In genomic region chr11:96984903-96985302, GRCm38 (mm10) we compare ENCODE assay signal across 28 mouse cellular contexts. TPM values are rescaled to one million over a fixed set of nuclear protein-coding genes. Genes with fewer than 3 reads are reported as not detected.
DNase-seq lines count a peak whose midpoint lies in the region; ATAC-seq and TF ChIP-seq lines count a peak whose summit lies in the region.
"Had no signal": no experiment of that assay in that cellular context is flagged by ENCODE, and none has a peak within 500 bp of the region (broad histone marks: within the 10 kb centered on the region; RNA-seq: fewer than 3 reads in every experiment).

No protein-coding gene starts in this region.

- 28% methylated on average over 4 of the region's 4 CpGs for WGBS in hindbrain, embryonic 12.5 days
- WGBS in hindbrain, embryonic 11.5 days, result 23% methylated on average over 4 of the region's 4 CpGs
- WGBS in limb, embryonic 12.5 days, result 6% methylated on average over 4 of the region's 4 CpGs
- 22% methylated on average over 4 of the region's 4 CpGs for WGBS in forebrain, embryonic 14.5 days
- 22% methylated on average over 4 of the region's 4 CpGs for WGBS in forebrain, embryonic 10.5 days

- H3K4me2 ChIP-seq in hindbrain, embryonic 12.5 days (replicated peaks), result no peak overlapping the region
- H3K4me2 ChIP-seq in hindbrain, embryonic 11.5 days (replicated peaks; ENCODE audit: low read depth, low read length), result no peak overlapping the region
- H3K4me2 ChIP-seq in CH12.LX (ENCODE audit: insufficient read depth, low read depth, poor library complexity, severe bottlenecking), result no peak overlapping the region
- H3K4me2 ChIP-seq in limb, embryonic 12.5 days, result peak overlapping the region; percentile 21; the same call in 1 of the 2 replicates
- H3K4me2 ChIP-seq in forebrain, embryonic 14.5 days (ENCODE audit: low read length), result no peak overlapping the region
- H3K4me2 ChIP-seq: embryonic facial prominence, embryonic 13.5 days; forebrain, embryonic 13.5 days; heart, embryonic 13.5 days; hindbrain, embryonic 13.5 days; intestine, embryonic 15.5 days had no signal

- TF ChIP-seq EP300 in CH12.LX (IDR thresholded peaks at IDR 0.05; ENCODE audit: low read length), result no peak

- TF ChIP-seq CTCF in CH12.LX (conservative IDR thresholded peaks at IDR 0.05 in 1 of 2, IDR thresholded peaks at IDR 0.05 in 1 of 2; ENCODE audit: low read depth in 2 of 2, low read length in 2 of 2), result no peak

- peaks cover 18% of the 10 kb centered on the region for H3K4me1 ChIP-seq in hindbrain, embryonic 12.5 days
- H3K4me1 ChIP-seq in hindbrain, embryonic 11.5 days (replicated peaks; ENCODE audit: control insufficient read depth, insufficient read depth, low read length), result 0 out of 2 replicates have a peak, but pooled peaks cover 2% of the 10 kb centered on the region
- peaks cover 44 to 84% of the 10 kb centered on the region in 2 experiments for H3K4me1 ChIP-seq in CH12.LX (ENCODE audit: control insufficient read depth in 1 of 2, insufficient read depth in 2 of 2)
- H3K4me1 ChIP-seq in limb, embryonic 12.5 days (replicated peaks), result peaks cover 46% of the 10 kb centered on the region
- H3K4me1 ChIP-seq in forebrain, embryonic 14.5 days (ENCODE audit: control insufficient read depth, insufficient read depth, low read length), result no peaks in the 10 kb centered on the region; the same call in 1 of the 2 replicates
- peaks cover 47% of the 10 kb centered on the region for H3K4me1 ChIP-seq in forebrain, embryonic 10.5 days

- H3K27ac ChIP-seq in hindbrain, embryonic 12.5 days, result no peak overlapping the region
- H3K27ac ChIP-seq in hindbrain, embryonic 11.5 days (ENCODE audit: low read depth, low read length), result no peak overlapping the region
- peak overlapping the region; percentile 29; the same call in 1 of the 2 replicates for H3K27ac ChIP-seq in CH12.LX (ENCODE audit: insufficient read depth, low read depth)
- H3K27ac ChIP-seq in limb, embryonic 12.5 days, result no peak overlapping the region
- H3K27ac ChIP-seq in forebrain, embryonic 14.5 days (ENCODE audit: low read depth, low read length), result no peak overlapping the region
- no peak overlapping the region; the same call in 1 of the 2 replicates for H3K27ac ChIP-seq in forebrain, embryonic 10.5 days
- H3K27ac ChIP-seq: embryonic facial prominence, embryonic 13.5 days; forebrain, embryonic 13.5 days; heart, embryonic 10.5 days; heart, embryonic 13.5 days; hindbrain, embryonic 13.5 days; intestine, embryonic 15.5 days had no signal

- peaks cover 55% of the 10 kb centered on the region for H3K27me3 ChIP-seq in hindbrain, embryonic 12.5 days
- H3K27me3 ChIP-seq in hindbrain, embryonic 11.5 days (ENCODE audit: control insufficient read depth, insufficient read depth, low read length), result peaks cover 16% of the 10 kb centered on the region
- no peaks in the 10 kb centered on the region for H3K27me3 ChIP-seq in CH12.LX (replicated peaks)
- peaks cover 19% of the 10 kb centered on the region for H3K27me3 ChIP-seq in limb, embryonic 12.5 days
- H3K27me3 ChIP-seq in forebrain, embryonic 14.5 days (replicated peaks; ENCODE audit: control insufficient read depth, insufficient read depth, low read length), result peaks cover 10% of the 10 kb centered on the region; the same call in 1 of the 2 replicates
- peaks cover 82% of the 10 kb centered on the region for H3K27me3 ChIP-seq in forebrain, embryonic 10.5 days (ENCODE audit: poor library complexity, severe bottlenecking)
- H3K27me3 ChIP-seq: intestine, embryonic 15.5 days; Patski had no signal

- DNase-seq in hindbrain, embryonic 11.5 days (ENCODE audit: low spot score), result no peak
- no peak for DNase-seq in CH12.LX (ENCODE audit: extremely low read depth)
- DNase-seq in forelimb bud, embryonic 11.5 days (ENCODE audit: low read depth, low spot score), result peak; percentile 25
- no peak for DNase-seq in forebrain, embryonic 14.5 days (ENCODE audit: low spot score)
- no peak for DNase-seq in forebrain, embryonic 10.5 days (ENCODE audit: extremely low spot score, low spot score)
- DNase-seq: adrenal gland, adult 2 months; adrenal gland, postnatal 25 days; cerebellum, adult 11-12 months; cerebellum, adult 8-10 months; cerebellum, postnatal 10 days; forebrain, postnatal 0 days; gastrocnemius, postnatal 25 days; heart, adult 18-20 months; heart, postnatal 14 days had no signal

- dilution Hi-C loops in CH12.LX (cut with MboI; ENCODE audit: extremely low pct_ligation_motif_present, extremely low pct_unique_long_range_greater_than_20kb, low sequenced_read_pairs), result no loop called here

- TF ChIP-seq POLR2A in CH12.LX (IDR thresholded peaks at IDR 0.05; ENCODE audit: low read depth, low read length), result no peak

- H3K9ac ChIP-seq in hindbrain, embryonic 12.5 days, result peak overlapping the region; percentile 8; the same call in 1 of the 2 replicates
- H3K9ac ChIP-seq in hindbrain, embryonic 11.5 days (ENCODE audit: low read depth, low read length), result no peak overlapping the region
- H3K9ac ChIP-seq in CH12.LX (ENCODE audit: insufficient read depth, low read depth), result no peak overlapping the region
- H3K9ac ChIP-seq in limb, embryonic 12.5 days (replicated peaks), result no peak overlapping the region
- no peak overlapping the region for H3K9ac ChIP-seq in forebrain, embryonic 14.5 days (ENCODE audit: low read length)
- H3K9ac ChIP-seq: embryonic facial prominence, embryonic 13.5 days; forebrain, embryonic 13.5 days; forebrain, postnatal 0 days; heart, embryonic 13.5 days; hindbrain, embryonic 13.5 days; intestine, embryonic 15.5 days had no signal

- H3K9me3 ChIP-seq in hindbrain, embryonic 12.5 days (replicated peaks), result no peaks in the 10 kb centered on the region
- H3K9me3 ChIP-seq in hindbrain, embryonic 11.5 days (ENCODE audit: control insufficient read depth, low read length), result no peaks in the 10 kb centered on the region
- no peaks in the 10 kb centered on the region for H3K9me3 ChIP-seq in CH12.LX (replicated peaks; ENCODE audit: low read length)
- no peaks in the 10 kb centered on the region for H3K9me3 ChIP-seq in limb, embryonic 12.5 days
- H3K9me3 ChIP-seq in forebrain, embryonic 14.5 days (replicated peaks; ENCODE audit: control insufficient read depth, low read length), result no peaks in the 10 kb centered on the region
- H3K9me3 ChIP-seq in forebrain, embryonic 10.5 days, result no peaks in the 10 kb centered on the region
- H3K9me3 ChIP-seq: embryonic facial prominence, embryonic 13.5 days; forebrain, embryonic 13.5 days; G1E; heart, embryonic 10.5 days; heart, embryonic 13.5 days; hindbrain, embryonic 13.5 days; intestine, embryonic 15.5 days had no signal

- TF ChIP-seq RAD21 in CH12.LX (IDR thresholded peaks at IDR 0.05; ENCODE audit: low read depth, low read length), result no peak

- no peaks in the 10 kb centered on the region for H3K36me3 ChIP-seq in hindbrain, embryonic 12.5 days
- no peaks in the 10 kb centered on the region for H3K36me3 ChIP-seq in hindbrain, embryonic 11.5 days (ENCODE audit: control insufficient read depth, insufficient read depth, low read length)
- peaks cover 0 to 2% of the 10 kb centered on the region in 2 experiments for H3K36me3 ChIP-seq in CH12.LX (replicated peaks in 1 of 2; ENCODE audit: control insufficient read depth in 1 of 2, insufficient read depth in 1 of 2, low read length in 1 of 2)
- H3K36me3 ChIP-seq in limb, embryonic 12.5 days, result no peaks in the 10 kb centered on the region
- no peaks in the 10 kb centered on the region for H3K36me3 ChIP-seq in forebrain, embryonic 14.5 days (ENCODE audit: control insufficient read depth, insufficient read depth, low read length)
- no peaks in the 10 kb centered on the region for H3K36me3 ChIP-seq in forebrain, embryonic 10.5 days (replicated peaks)
- H3K36me3 ChIP-seq: embryonic facial prominence, embryonic 13.5 days; G1E; heart, embryonic 10.5 days; heart, embryonic 13.5 days; hindbrain, embryonic 13.5 days; intestine, embryonic 15.5 days had no signal

- no peak overlapping the region for H3K4me3 ChIP-seq in hindbrain, embryonic 12.5 days
- no peak overlapping the region for H3K4me3 ChIP-seq in hindbrain, embryonic 11.5 days (ENCODE audit: low read depth, low read length)
- no peak overlapping the region for H3K4me3 ChIP-seq in CH12.LX (replicated peaks in 1 of 3; ENCODE audit: low read depth in 2 of 3, low read length in 2 of 3, poor library complexity in 1 of 3)
- H3K4me3 ChIP-seq in limb, embryonic 12.5 days (replicated peaks), result no peak overlapping the region
- H3K4me3 ChIP-seq in forebrain, embryonic 14.5 days (ENCODE audit: low read depth, low read length), result no peak overlapping the region
- H3K4me3 ChIP-seq in forebrain, embryonic 10.5 days, result no peak overlapping the region
- H3K4me3 ChIP-seq: embryonic facial prominence, embryonic 13.5 days; erythroblast, embryonic 14.5 days; forebrain, embryonic 13.5 days; heart, embryonic 10.5 days; heart, embryonic 13.5 days; hindbrain, embryonic 13.5 days; intestine, embryonic 15.5 days had no signal

- no peak for ATAC-seq in hindbrain, embryonic 12.5 days (ENCODE audit: low FRiP score)
- ATAC-seq in hindbrain, embryonic 11.5 days (ENCODE audit: low FRiP score), result no peak
- ATAC-seq in limb, embryonic 12.5 days (ENCODE audit: insufficient number of reproducible peaks, insufficient read depth, low FRiP score, low TSS enrichment, low read depth), result no peak
- ATAC-seq in forebrain, embryonic 14.5 days, result no peak
- ATAC-seq: forebrain, embryonic 13.5 days; forebrain, postnatal 0 days; hindbrain, embryonic 16.5 days; intestine, embryonic 15.5 days; Patski had no signal

- in situ Hi-C loops in CH12.LX (cut with MboI; ENCODE audit: low pct_ligation_motif_present, low pct_unique_long_range_greater_than_20kb, low sequenced_read_pairs), result loop anchor here (5.0 kb wide), 1 partner anchor 37 kb away; no protein-coding TSS in a partner anchor

- no peaks in the 10 kb centered on the region for H3K79me2 ChIP-seq in CH12.LX (replicated peaks; ENCODE audit: control insufficient read depth, extremely low read depth, insufficient read depth, poor library complexity, severe bottlenecking)

RNA-seq across cellular contexts. Expression of gene Sp2, which starts 2.1 kb away (rescaled TPM):
- 19.0 and 20.8 TPM in 2 replicates for polyA plus RNA-seq in hindbrain, embryonic 12.5 days (2016; fragmentation: Nextera tagmentation; extraction: Ambion mirVana)
- polyA plus RNA-seq in hindbrain, embryonic 11.5 days (2014; fragmentation: Nextera tagmentation; extraction: Ambion mirVana), result 17.8 and 22.1 TPM in 2 replicates
- 2.1 and 2.8 TPM in 2 replicates for total RNA-seq in CH12.LX (2012; rRNA removed)
- total RNA-seq in CH12.LX (2014; rRNA removed), result 1.1 TPM in 2 replicates
- 15.9 and 21.0 TPM in 2 replicates for polyA plus RNA-seq in CH12.LX (2012; ENCODE audit: insufficient read length, low read depth)
- polyA plus RNA-seq in limb, embryonic 12.5 days (2016; fragmentation: Nextera tagmentation; extraction: Ambion mirVana), result 13.7 and 17.8 TPM in 2 replicates
- polyA plus RNA-seq in forebrain, embryonic 14.5 days (2014; fragmentation: Nextera tagmentation; extraction: Ambion mirVana), result 14.3 and 14.6 TPM in 2 replicates
- polyA plus RNA-seq in forebrain, embryonic 10.5 days (2016; fragmentation: Nextera tagmentation; extraction: Ambion mirVana), result 29.7 and 30.9 TPM in 2 replicates

RNA-seq across cellular contexts. Expression of gene Sp6, which starts 28.3 kb away (rescaled TPM):
- 0.26 and 0.46 TPM in 2 replicates for polyA plus RNA-seq in hindbrain, embryonic 12.5 days (2016; fragmentation: Nextera tagmentation; extraction: Ambion mirVana)
- 0.07 TPM in 1 of 2 replicates, not detected in the other for polyA plus RNA-seq in hindbrain, embryonic 11.5 days (2014; fragmentation: Nextera tagmentation; extraction: Ambion mirVana)
- total RNA-seq in CH12.LX (2012; rRNA removed), result 44.3 and 65.5 TPM in 2 replicates
- 15.8 and 18.4 TPM in 2 replicates for total RNA-seq in CH12.LX (2014; rRNA removed)
- polyA plus RNA-seq in CH12.LX (2012; ENCODE audit: insufficient read length, low read depth), result 10.0 and 10.1 TPM in 2 replicates
- 6.5 and 7.7 TPM in 2 replicates for polyA plus RNA-seq in limb, embryonic 12.5 days (2016; fragmentation: Nextera tagmentation; extraction: Ambion mirVana)
- polyA plus RNA-seq in forebrain, embryonic 14.5 days (2014; fragmentation: Nextera tagmentation; extraction: Ambion mirVana), result 0.17 TPM in 1 of 2 replicates, not detected in the other
- 1.8 and 2.1 TPM in 2 replicates for polyA plus RNA-seq in forebrain, embryonic 10.5 days (2016; fragmentation: Nextera tagmentation; extraction: Ambion mirVana)
- total RNA-seq: heart, postnatal 4 days had no signal
- polyA plus RNA-seq: erythroblast, embryonic 14.5 days; G1E had no signal

RNA-seq across cellular contexts. Expression of gene Pnpo, which starts 41.1 kb away (rescaled TPM):
- 21.5 and 22.5 TPM in 2 replicates for polyA plus RNA-seq in hindbrain, embryonic 12.5 days (2016; fragmentation: Nextera tagmentation; extraction: Ambion mirVana)
- 26.0 and 29.5 TPM in 2 replicates for polyA plus RNA-seq in hindbrain, embryonic 11.5 days (2014; fragmentation: Nextera tagmentation; extraction: Ambion mirVana)
- total RNA-seq in CH12.LX (2012; rRNA removed) (38.5 and 42.9 TPM in 2 replicates), CH12.LX (2014; rRNA removed) (54.3 and 56.2 TPM in 2 replicates)
- 32.5 and 36.3 TPM in 2 replicates for polyA plus RNA-seq in CH12.LX (2012; ENCODE audit: insufficient read length, low read depth)
- polyA plus RNA-seq in limb, embryonic 12.5 days (2016; fragmentation: Nextera tagmentation; extraction: Ambion mirVana), result 18.4 and 19.7 TPM in 2 replicates
- 19.0 and 21.9 TPM in 2 replicates for polyA plus RNA-seq in forebrain, embryonic 14.5 days (2014; fragmentation: Nextera tagmentation; extraction: Ambion mirVana)
- 36.8 and 40.7 TPM in 2 replicates for polyA plus RNA-seq in forebrain, embryonic 10.5 days (2016; fragmentation: Nextera tagmentation; extraction: Ambion mirVana)

RNA-seq across cellular contexts. Expression of gene Scrn2, which starts 44.8 kb away (rescaled TPM):
- 21.2 and 23.9 TPM in 2 replicates for polyA plus RNA-seq in hindbrain, embryonic 12.5 days (2016; fragmentation: Nextera tagmentation; extraction: Ambion mirVana)
- 19.4 and 21.7 TPM in 2 replicates for polyA plus RNA-seq in hindbrain, embryonic 11.5 days (2014; fragmentation: Nextera tagmentation; extraction: Ambion mirVana)
- total RNA-seq in CH12.LX (2012; rRNA removed) (55.8 and 63.9 TPM in 2 replicates), CH12.LX (2014; rRNA removed) (34.5 and 37.5 TPM in 2 replicates)
- 35.2 and 41.1 TPM in 2 replicates for polyA plus RNA-seq in CH12.LX (2012; ENCODE audit: insufficient read length, low read depth)
- polyA plus RNA-seq in limb, embryonic 12.5 days (2016; fragmentation: Nextera tagmentation; extraction: Ambion mirVana), result 32.4 and 35.1 TPM in 2 replicates
- 15.0 and 15.4 TPM in 2 replicates for polyA plus RNA-seq in forebrain, embryonic 14.5 days (2014; fragmentation: Nextera tagmentation; extraction: Ambion mirVana)
- polyA plus RNA-seq in forebrain, embryonic 10.5 days (2016; fragmentation: Nextera tagmentation; extraction: Ambion mirVana), result 44.1 and 44.6 TPM in 2 replicates

RNA-seq across cellular contexts. Expression of gene Lrrc46, which starts 56.3 kb away (rescaled TPM):
- polyA plus RNA-seq in hindbrain, embryonic 12.5 days (2016; fragmentation: Nextera tagmentation; extraction: Ambion mirVana), result 4.8 and 5.1 TPM in 2 replicates
- 5.3 and 7.0 TPM in 2 replicates for polyA plus RNA-seq in hindbrain, embryonic 11.5 days (2014; fragmentation: Nextera tagmentation; extraction: Ambion mirVana)
- total RNA-seq in CH12.LX (2012; rRNA removed) (0.38 and 0.46 TPM in 2 replicates), CH12.LX (2014; rRNA removed) (0.23 TPM in 1 of 2 replicates, not detected in the other)
- 0.91 and 1.0 TPM in 2 replicates for polyA plus RNA-seq in CH12.LX (2012; ENCODE audit: insufficient read length, low read depth)
- polyA plus RNA-seq in limb, embryonic 12.5 days (2016; fragmentation: Nextera tagmentation; extraction: Ambion mirVana), result 1.0 TPM in 2 replicates
- polyA plus RNA-seq in forebrain, embryonic 14.5 days (2014; fragmentation: Nextera tagmentation; extraction: Ambion mirVana), result 4.3 and 4.5 TPM in 2 replicates
- polyA plus RNA-seq in forebrain, embryonic 10.5 days (2016; fragmentation: Nextera tagmentation; extraction: Ambion mirVana), result 2.6 and 2.7 TPM in 2 replicates
- total RNA-seq: gastrocnemius, adult 8-10 months had no signal
- polyA plus RNA-seq: erythroblast, embryonic 14.5 days had no signal
